Mouse (Mus musculus) kidney, adult 18-20 months (tissue): ENCODE data around the gene Btbd35f17.
"Not testable (repeated sequence)": the region's sequence is repeated elsewhere in the genome, so short reads cannot be mapped to it uniquely, and the experiment has no call there.

ENCODE experiments used
- DNase-seq: peaks from one replicate; pipeline ENCODE4 v3.0.0; 2021

Btbd35f17 gene

GRCm38 (mm10) chrX:4370336-4370735, at the start of gene Btbd35f17:
TSS of gene Btbd35f17 (plus strand) at chrX:4370636.
- not testable (repeated sequence) for DNase-seq
